Mouse (Mus musculus): ENCODE measurements around the gene Tunar.

The Tunar gene

DNA sequence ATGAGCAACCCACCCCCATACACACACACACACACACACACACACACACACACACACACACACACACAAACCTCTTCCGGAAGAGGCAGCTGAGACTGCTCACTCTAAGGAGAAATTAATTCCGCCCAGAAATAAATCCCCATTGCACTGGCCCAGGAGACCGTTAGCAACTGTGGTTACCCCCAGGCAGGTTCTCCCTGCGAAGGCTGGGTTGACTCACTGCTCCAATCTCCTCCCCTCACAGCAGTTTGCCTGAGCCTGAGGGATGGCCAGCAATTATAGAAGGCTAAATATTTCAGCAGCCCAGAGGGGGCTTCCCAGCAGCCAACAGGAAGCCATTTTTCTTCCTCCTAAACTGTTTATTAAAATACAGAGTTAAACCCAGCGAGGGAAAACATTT is 64.5 kb downstream of the Tunar start:
- DNase-seq (ENCODE audit: low spot score in 2 of 2): no peak

DNA sequence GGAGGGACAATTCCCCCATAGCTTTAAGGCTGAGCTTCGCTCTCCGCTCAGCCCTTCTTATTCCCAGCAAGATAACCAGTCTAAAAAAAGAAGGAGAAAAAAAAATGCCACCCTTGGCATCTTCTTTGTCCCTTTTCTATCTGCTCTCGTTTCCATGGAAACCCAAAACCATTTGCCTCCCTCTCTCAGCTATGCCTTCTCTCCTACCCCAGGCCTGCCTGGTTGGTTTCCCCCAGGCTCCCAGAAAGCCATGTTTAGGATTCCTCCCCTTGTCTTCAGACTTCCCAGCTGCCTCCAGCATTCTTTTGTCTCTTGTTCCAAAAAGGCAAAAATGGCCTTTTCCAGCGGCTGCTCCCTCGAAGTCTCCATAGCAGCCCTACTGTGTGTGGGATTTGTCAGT is 70.1 kb downstream of the Tunar start:
- DNase-seq (ENCODE audit: low spot score in 2 of 2): peak; percentile 19 to 36

DNA sequence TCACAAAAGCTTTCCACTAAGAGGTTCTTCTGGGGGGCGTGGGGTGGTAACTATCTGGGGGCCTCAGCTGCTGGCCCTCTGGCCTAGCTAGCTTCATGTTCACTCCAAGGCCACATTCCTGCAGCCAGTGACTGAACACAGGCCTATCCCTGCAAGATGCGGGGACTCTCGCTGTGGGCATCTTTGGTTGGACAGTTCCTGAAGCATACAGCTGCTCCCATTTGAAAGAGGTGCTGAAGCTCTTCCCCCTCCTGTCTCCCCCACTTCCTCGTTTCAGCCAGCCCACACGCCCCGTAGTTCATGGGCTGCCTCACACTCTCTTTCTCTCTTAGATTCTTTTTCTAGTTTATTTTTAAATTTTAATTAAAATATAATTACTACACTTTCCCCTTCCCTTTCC is 72.3 kb downstream of the Tunar start:
- no peak for DNase-seq (ENCODE audit: low spot score in 2 of 2)

DNA sequence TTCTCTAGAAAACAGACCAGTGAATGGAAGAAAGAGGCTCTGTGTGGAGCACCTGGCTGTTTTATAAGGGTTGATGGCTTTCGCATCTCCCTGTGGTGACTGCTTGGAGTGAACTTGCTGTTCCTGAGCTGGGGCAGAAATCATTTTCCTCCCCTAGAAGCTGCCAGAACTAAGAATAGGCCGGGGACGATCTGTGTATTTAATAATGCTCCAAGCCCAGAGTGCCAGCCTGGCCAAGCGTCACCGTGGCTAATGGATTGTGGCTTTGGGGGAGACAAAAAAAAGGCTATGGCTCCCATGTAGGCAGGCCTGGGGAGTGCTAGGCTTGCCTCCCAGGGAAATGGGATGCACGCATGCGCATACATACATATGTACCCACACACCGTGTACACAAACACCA is 80.2 kb downstream of the Tunar start:
- no peak for DNase-seq (ENCODE audit: low spot score in 2 of 2)

DNA sequence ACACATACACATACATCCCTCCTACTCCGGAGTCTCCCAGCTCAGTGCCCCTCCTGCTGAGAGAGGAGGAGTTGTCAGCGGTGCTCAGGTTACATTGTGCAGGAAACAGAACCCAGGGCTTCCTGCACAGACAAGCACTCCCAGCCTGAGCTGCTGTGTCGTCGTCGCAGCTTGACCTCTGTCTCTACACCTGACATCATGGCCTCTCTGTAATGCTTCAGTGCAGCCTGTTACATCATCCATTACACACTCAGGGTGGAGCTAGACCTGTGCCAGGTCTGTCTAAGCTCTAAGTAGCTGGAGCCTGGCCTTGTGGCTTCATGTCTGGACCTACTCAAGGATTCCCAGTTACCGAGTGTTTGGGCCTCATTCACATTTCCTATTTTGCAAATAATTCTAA is 86.8 kb downstream of the Tunar start:
- DNase-seq (ENCODE audit: low spot score in 2 of 2): no peak

DNA sequence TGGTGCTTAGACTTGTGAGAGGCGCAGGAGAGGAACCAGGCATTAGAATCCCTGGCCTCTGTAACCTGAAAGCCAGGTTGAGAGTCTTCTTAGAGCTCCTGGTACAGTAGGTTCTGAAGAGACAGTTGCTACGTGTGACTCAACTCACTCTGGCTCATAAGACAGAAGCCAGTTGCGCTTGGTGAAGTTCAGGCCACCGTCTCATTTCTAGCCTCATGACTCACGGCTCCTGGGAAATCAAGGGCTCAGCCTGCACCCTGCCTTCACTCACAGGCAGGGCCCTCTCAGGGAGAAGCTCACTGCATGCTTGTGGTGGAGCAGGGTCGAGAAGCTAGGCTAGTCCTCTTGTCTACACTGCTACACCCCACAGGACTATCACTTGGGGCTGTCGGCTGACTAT is 92.9 kb downstream of the Tunar start:
- DNase-seq (ENCODE audit: low spot score in 2 of 2): no peak

DNA sequence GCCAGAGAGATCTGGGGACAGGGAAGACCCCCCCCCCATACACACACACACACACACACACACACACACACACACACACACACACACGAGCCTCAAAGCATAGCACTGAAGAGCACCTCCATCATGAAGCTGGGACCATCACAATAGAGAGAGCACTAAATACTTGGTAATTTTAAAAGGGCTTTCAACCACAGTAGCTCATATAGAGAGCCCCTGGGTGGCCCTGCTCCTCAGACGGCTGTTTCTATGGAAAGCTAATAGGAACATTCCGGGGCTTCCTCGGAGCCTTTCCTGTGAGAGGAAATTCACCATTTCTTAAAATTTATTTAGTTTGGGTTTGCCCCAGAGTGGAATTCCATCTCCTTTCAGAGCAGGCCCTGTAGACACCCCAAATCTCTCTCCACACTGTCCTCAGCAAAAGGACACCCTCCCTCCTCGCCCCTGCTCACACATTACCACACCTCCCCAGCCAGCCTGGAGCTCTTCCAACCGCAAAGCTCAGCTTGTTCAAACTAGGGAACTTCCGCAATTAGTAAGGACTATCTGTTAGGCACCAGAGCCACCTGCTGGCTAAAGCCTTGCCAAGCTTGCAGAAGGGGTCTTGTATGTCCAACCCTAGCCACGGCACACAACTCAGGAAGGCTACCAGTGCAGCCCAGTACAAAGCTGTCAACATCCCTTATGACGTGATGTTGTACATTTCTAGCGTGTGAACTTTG is 93.5 kb downstream of the Tunar start:
- DNase-seq (ENCODE audit: low spot score in 2 of 2): peak in 1 of 2 experiments; percentile 83

DNA sequence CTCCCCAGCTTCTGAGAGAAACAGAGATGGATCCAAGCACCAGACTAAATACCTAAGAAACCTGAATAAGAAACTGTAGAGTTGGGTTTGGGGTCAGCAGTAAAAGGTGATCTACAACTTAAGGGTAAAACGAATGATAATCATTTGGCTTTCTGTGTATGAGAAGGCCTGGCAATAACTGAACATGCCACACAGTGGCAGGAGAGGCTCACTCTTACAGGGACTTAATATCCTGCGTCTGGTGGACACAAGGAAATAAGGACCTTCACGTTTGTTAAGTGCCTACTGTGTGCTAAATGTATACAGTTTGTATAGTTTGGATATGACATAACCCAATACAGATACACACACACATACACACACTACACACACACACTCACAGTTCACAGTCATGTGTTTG is 98.2 kb downstream of the Tunar start:
- DNase-seq (ENCODE audit: low spot score in 2 of 2): no peak

DNA sequence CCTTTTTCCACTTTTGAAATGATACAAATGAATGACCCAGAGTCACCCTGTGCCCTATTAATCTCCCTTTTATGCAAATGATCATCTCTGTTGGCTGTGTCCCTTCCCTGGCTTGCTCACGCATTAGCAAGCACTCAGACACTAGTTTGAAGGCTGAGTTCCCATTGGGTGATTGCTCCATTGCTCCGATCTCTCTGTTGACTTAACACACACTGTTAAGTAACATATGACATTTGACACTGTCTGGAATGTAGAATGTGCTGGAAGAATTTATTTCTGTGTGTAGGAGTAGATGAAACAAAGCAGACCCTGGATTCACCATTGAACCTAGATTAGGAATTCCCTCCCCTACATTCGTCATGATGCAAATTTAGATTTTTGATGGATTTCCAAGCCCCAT is 99.1 kb downstream of the Tunar start:
- no peak for DNase-seq (ENCODE audit: low spot score in 2 of 2)

Data from left cerebral cortex, adult 9 months (tissue).